Mouse (Mus musculus) lung, postnatal 0 days (tissue): ENCODE measurements around the gene Pi4ka. TPM values are rescaled to one million over a fixed set of nuclear protein-coding genes. Genes with fewer than 3 reads are reported as not detected.
A peak's percentile ranks its signal among the peaks of the same experiment; 100 is the strongest.

Experiments
- ATAC-seq: fragments of 200-750 bp; cut with Nextera tagmentation; 2 replicates; pipeline ENCODE4 v1.8.0; 2017; ENCODE audit warnings: moderate library complexity
- DNase-seq: peaks from one replicate; pipeline ENCODE4 v3.0.0-alpha.2; 2016; ENCODE audit warnings: low spot score
- H3K27ac ChIP-seq: fragments of 300-500 bp; sonication (generic); 2 replicates; pipeline ENCODE4 v1.5.1; 2014; ENCODE audit warnings: antibody characterized with exemption, mild to moderate bottlenecking, low read length, mixed read lengths
- H3K27me3 ChIP-seq: fragments of 300-500 bp; sonication (generic); replicated peaks from 2 replicates; pipeline ENCODE4 v1.6.1; 2014; ENCODE audit warnings: low read length, mixed read lengths; ENCODE audit not compliant: insufficient read depth
- H3K36me3 ChIP-seq: fragments of 300-500 bp; sonication (generic); 2 replicates; pipeline ENCODE4 v1.6.1; 2014; ENCODE audit warnings: low read length, mixed read lengths; ENCODE audit not compliant: insufficient read depth
- H3K4me1 ChIP-seq: fragments of 300-500 bp; sonication (generic); 2 replicates; pipeline ENCODE4 v1.6.1; 2014; ENCODE audit warnings: antibody characterized with exemption, low read depth, low read length, mixed read lengths; ENCODE audit not compliant: insufficient read depth
- H3K4me2 ChIP-seq: fragments of 300-500 bp; sonication (generic); replicated peaks from 2 replicates; pipeline ENCODE4 v1.6.1; 2014; ENCODE audit warnings: low read depth, mild to moderate bottlenecking, low read length, moderate library complexity, mixed read lengths
- H3K4me3 ChIP-seq: fragments of 300-500 bp; sonication (generic); 2 replicates; pipeline ENCODE4 v1.5.1; 2014; ENCODE audit warnings: low read depth, low read length
- H3K9ac ChIP-seq: fragments of 300-500 bp; sonication (generic); replicated peaks from 2 replicates; pipeline ENCODE4 v1.6.1; 2014; ENCODE audit warnings: low read depth, mild to moderate bottlenecking
- H3K9me3 ChIP-seq: fragments of 300-500 bp; sonication (generic); 2 replicates; pipeline ENCODE4 v1.6.1; 2016; ENCODE audit warnings: low read length, mixed read lengths
- CTCF ChIP-seq: IDR thresholded peaks from 2 replicates; pipeline ENCODE4 v1.5.1; 2016; ENCODE audit warnings: antibody characterized with exemption, mild to moderate bottlenecking
- EP300 ChIP-seq: IDR thresholded peaks from 2 replicates; pipeline ENCODE4 v1.6.1; 2016; ENCODE audit warnings: antibody characterized with exemption, mild to moderate bottlenecking, control low read depth
- WGBS: fragments of 180-500 bp; shearing (Covaris S2); extraction: QIAGEN DNeasy Blood & Tissue Kit; methylation state at CpG from one replicate; pipeline ENCODE4 v1.1.7; 2014; 5-methylcytosine and 5-hydroxymethylcytosine counted together
- polyA plus RNA-seq: library from polyadenylated mRNA; unstranded; fragments of >200 nt; fragmentation: Nextera tagmentation; extraction: Ambion mirVana; gene quantifications from 2 replicates; pipeline ENCODE4 v1.2.1, GENCODE M21; 2015

The Pi4ka gene
- polyA plus RNA-seq, 1 experiment from 2014 or later: 14.2 TPM

GRCm38 (mm10) chr16:17329848-17330570 is 76.1 kb downstream of the Pi4ka start:
- Histone ChIP-seq H3K27ac (no peak overlapping the region), H3K4me2 (no peak overlapping the region), H3K9me3 (no peaks in the 10 kb centered on the region), H3K9ac (no peak overlapping the region), H3K36me3 (no peaks in the 10 kb centered on the region), H3K4me1 (no peaks in the 10 kb centered on the region), H3K27me3 (no peaks in the 10 kb centered on the region), H3K4me3 (no peak overlapping the region)
- TF ChIP-seq CTCF (no peak), EP300 (peak; percentile 18; the same call in 1 of the 2 replicates)
- 73% methylated on average over 1 of the region's 1 CpGs for WGBS
- ATAC-seq (peak; percentile 90), DNase-seq (peak; percentile 73)

- Histone ChIP-seq H3K4me3 (no peak overlapping the region), H3K27ac (no peak overlapping the region), H3K4me2 (no peak overlapping the region), H3K36me3 (0 out of 2 replicates have a peak, but pooled peaks cover 6% of the 10 kb centered on the region), H3K9ac (no peak overlapping the region), H3K27me3 (no peaks in the 10 kb centered on the region), H3K9me3 (no peaks in the 10 kb centered on the region), H3K4me1 (no peaks in the 10 kb centered on the region)
- ATAC-seq: no peak
- TF ChIP-seq EP300 (no peak), CTCF (no peak)
- 90% methylated on average over 2 of the region's 2 CpGs for WGBS
- no peak for DNase-seq
Observed at GRCm38 (mm10) chr16:17326064-17326463, 80.0 kb downstream of the Pi4ka start.

- 0 out of 2 replicates have a peak, but pooled peaks cover 6% of the 10 kb centered on the region for H3K36me3 ChIP-seq
- no peak overlapping the region for H3K4me2 ChIP-seq
- ATAC-seq (no peak), DNase-seq (no peak)
- no peak overlapping the region for H3K4me3 ChIP-seq
- H3K9me3 ChIP-seq: no peaks in the 10 kb centered on the region
- no peak for TF ChIP-seq EP300
- 92% methylated on average over 5 of the region's 5 CpGs for WGBS
- no peak overlapping the region for H3K27ac ChIP-seq
- no peaks in the 10 kb centered on the region for H3K27me3 ChIP-seq
- no peaks in the 10 kb centered on the region for H3K4me1 ChIP-seq
- no peak overlapping the region for H3K9ac ChIP-seq
Observed at GRCm38 (mm10) chr16:17324745-17325144, 81.4 kb downstream of the Pi4ka start.

- Histone ChIP-seq H3K4me2 (no peak overlapping the region), H3K27ac (no peak overlapping the region), H3K9ac (no peak overlapping the region), H3K9me3 (no peaks in the 10 kb centered on the region), H3K27me3 (no peaks in the 10 kb centered on the region), H3K36me3 (peaks cover 13% of the 10 kb centered on the region), H3K4me1 (no peaks in the 10 kb centered on the region), H3K4me3 (no peak overlapping the region)
- ATAC-seq (no peak), DNase-seq (no peak)
- TF ChIP-seq EP300 (no peak), CTCF (no peak)
- 35% methylated on average over 5 of the region's 5 CpGs for WGBS
Observed at GRCm38 (mm10) chr16:17321481-17321880, 84.6 kb downstream of the Pi4ka start.

GRCm38 (mm10) chr16:17316554-17316953 is 89.6 kb downstream of the Pi4ka start:
- H3K27ac ChIP-seq: no peak overlapping the region
- no peaks in the 10 kb centered on the region for H3K9me3 ChIP-seq
- TF ChIP-seq EP300 (no peak), CTCF (no peak)
- no peak overlapping the region for H3K4me2 ChIP-seq
- no peak for DNase-seq
- no peak overlapping the region for H3K9ac ChIP-seq
- no peak for ATAC-seq
- no peaks in the 10 kb centered on the region for H3K4me1 ChIP-seq
- 86% methylated on average over 7 of the region's 7 CpGs for WGBS
- H3K36me3 ChIP-seq: peaks cover 6% of the 10 kb centered on the region
- H3K27me3 ChIP-seq: no peaks in the 10 kb centered on the region
- no peak overlapping the region for H3K4me3 ChIP-seq

GRCm38 (mm10) chr16:17312531-17312930 is 93.6 kb downstream of the Pi4ka start:
- no peak for DNase-seq
- no peaks in the 10 kb centered on the region for H3K4me1 ChIP-seq
- H3K9ac ChIP-seq: no peak overlapping the region
- H3K27ac ChIP-seq: no peak overlapping the region
- H3K36me3 ChIP-seq: peaks cover 5% of the 10 kb centered on the region; the same call in 1 of the 2 replicates
- no peaks in the 10 kb centered on the region for H3K9me3 ChIP-seq
- H3K4me3 ChIP-seq: no peak overlapping the region
- TF ChIP-seq CTCF: no peak
- no peak for TF ChIP-seq EP300
- ATAC-seq: no peak
- H3K27me3 ChIP-seq: no peaks in the 10 kb centered on the region
- WGBS: 86% methylated on average over 5 of the region's 5 CpGs
- H3K4me2 ChIP-seq: no peak overlapping the region
